Mouse (Mus musculus): ENCODE data around the gene Tmem182. TPM values are rescaled to one million over a fixed set of nuclear protein-coding genes. Genes with fewer than 3 reads are reported as not detected.

Tmem182 gene
- polyA plus RNA-seq, 1 experiment from 2014 or later: 48.5 TPM

GRCm38 (mm10) chr1:40769331-40769894 is 36.0 kb upstream of the Tmem182 start:
- no peak overlapping the region for H3K9ac ChIP-seq (ENCODE audit: low read length)
- H3K4me3 ChIP-seq (ENCODE audit: control insufficient read depth in 1 of 2, insufficient read depth in 1 of 2, low read depth in 1 of 2, low read length in 2 of 2): no peak overlapping the region
- 73% methylated on average over 4 of the region's 4 CpGs for WGBS

GRCm38 (mm10) chr1:40771196-40771970 is 34.0 kb upstream of the Tmem182 start:
- Histone ChIP-seq H3K36me3 (ENCODE audit: control insufficient read depth, insufficient read depth, low read length) (peaks cover 7% of the 10 kb centered on the region), H3K27ac (replicated peaks in 1 of 2; ENCODE audit: control insufficient read depth in 1 of 2, insufficient read depth in 1 of 2, low read depth in 2 of 2, low read length in 2 of 2) (no peak overlapping the region), H3K9me3 (ENCODE audit: control insufficient read depth, low read length) (no peaks in the 10 kb centered on the region), H3K4me2 (ENCODE audit: low read length) (no peak overlapping the region), H3K27me3 (ENCODE audit: control insufficient read depth, insufficient read depth, low read length) (no peaks in the 10 kb centered on the region), H3K4me1 (ENCODE audit: control insufficient read depth in 2 of 2, insufficient read depth in 2 of 2, low read length in 2 of 2) (no peaks in the 10 kb centered on the region), H3K9ac (ENCODE audit: low read length) (no peak overlapping the region), H3K4me3 (ENCODE audit: control insufficient read depth in 1 of 2, insufficient read depth in 1 of 2, low read depth in 1 of 2, low read length in 2 of 2) (no peak overlapping the region)
- no peak for ATAC-seq (ENCODE audit: insufficient number of reproducible peaks, insufficient read depth, low FRiP score, low read depth)
- WGBS: 80% methylated on average over 7 of the region's 7 CpGs

More at GRCm38 (mm10) chr1:40769331-40769894, 36.0 kb upstream of the Tmem182 start:
- H3K27ac ChIP-seq (replicated peaks in 1 of 2; ENCODE audit: control insufficient read depth in 1 of 2, insufficient read depth in 1 of 2, low read depth in 2 of 2, low read length in 2 of 2): no peak overlapping the region
- H3K27me3 ChIP-seq (ENCODE audit: control insufficient read depth, insufficient read depth, low read length): no peaks in the 10 kb centered on the region
- no peaks in the 10 kb centered on the region for H3K9me3 ChIP-seq (ENCODE audit: control insufficient read depth, low read length)
- no peak overlapping the region for H3K4me2 ChIP-seq (ENCODE audit: low read length)
- no peak for ATAC-seq (ENCODE audit: insufficient number of reproducible peaks, insufficient read depth, low FRiP score, low read depth)
- H3K36me3 ChIP-seq (ENCODE audit: control insufficient read depth, insufficient read depth, low read length): peaks cover 7% of the 10 kb centered on the region
- H3K4me1 ChIP-seq (ENCODE audit: control insufficient read depth in 2 of 2, insufficient read depth in 2 of 2, low read length in 2 of 2): no peaks in the 10 kb centered on the region

- Histone ChIP-seq H3K4me3 (ENCODE audit: control insufficient read depth in 1 of 2, insufficient read depth in 1 of 2, low read depth in 1 of 2, low read length in 2 of 2) (no peak overlapping the region), H3K9me3 (ENCODE audit: control insufficient read depth, low read length) (no peaks in the 10 kb centered on the region), H3K36me3 (ENCODE audit: control insufficient read depth, insufficient read depth, low read length) (peaks cover 7% of the 10 kb centered on the region), H3K27me3 (ENCODE audit: control insufficient read depth, insufficient read depth, low read length) (no peaks in the 10 kb centered on the region), H3K9ac (ENCODE audit: low read length) (no peak overlapping the region), H3K27ac (replicated peaks in 1 of 2; ENCODE audit: control insufficient read depth in 1 of 2, insufficient read depth in 1 of 2, low read depth in 2 of 2, low read length in 2 of 2) (no peak overlapping the region), H3K4me1 (ENCODE audit: control insufficient read depth in 2 of 2, insufficient read depth in 2 of 2, low read length in 2 of 2) (no peaks in the 10 kb centered on the region), H3K4me2 (ENCODE audit: low read length) (no peak overlapping the region)
- ATAC-seq (ENCODE audit: insufficient number of reproducible peaks, insufficient read depth, low FRiP score, low read depth): no peak
- WGBS: 70% methylated on average over 5 of the region's 5 CpGs
These were observed 32.2 kb upstream of the Tmem182 start for GRCm38 (mm10) chr1:40773234-40773633.

GRCm38 (mm10) chr1:40774040-40774439 is 31.4 kb upstream of the Tmem182 start:
- Histone ChIP-seq H3K9me3 (ENCODE audit: control insufficient read depth, low read length) (peaks cover 7% of the 10 kb centered on the region), H3K4me1 (ENCODE audit: control insufficient read depth in 2 of 2, insufficient read depth in 2 of 2, low read length in 2 of 2) (no peaks in the 10 kb centered on the region), H3K36me3 (ENCODE audit: control insufficient read depth, insufficient read depth, low read length) (peaks cover 12% of the 10 kb centered on the region), H3K27ac (replicated peaks in 1 of 2; ENCODE audit: control insufficient read depth in 1 of 2, insufficient read depth in 1 of 2, low read depth in 2 of 2, low read length in 2 of 2) (no peak overlapping the region), H3K4me3 (ENCODE audit: control insufficient read depth in 1 of 2, insufficient read depth in 1 of 2, low read depth in 1 of 2, low read length in 2 of 2) (no peak overlapping the region), H3K27me3 (ENCODE audit: control insufficient read depth, insufficient read depth, low read length) (no peaks in the 10 kb centered on the region), H3K9ac (ENCODE audit: low read length) (no peak overlapping the region), H3K4me2 (ENCODE audit: low read length) (no peak overlapping the region)
- 92% methylated on average over 10 of the region's 10 CpGs for WGBS
- no peak for ATAC-seq (ENCODE audit: insufficient number of reproducible peaks, insufficient read depth, low FRiP score, low read depth)

GRCm38 (mm10) chr1:40776102-40776501 is 29.3 kb upstream of the Tmem182 start:
- H3K9me3 ChIP-seq (ENCODE audit: control insufficient read depth, low read length): peaks cover 15% of the 10 kb centered on the region
- peaks cover 28% of the 10 kb centered on the region for H3K36me3 ChIP-seq (ENCODE audit: control insufficient read depth, insufficient read depth, low read length)
- WGBS: 76% methylated on average over 2 of the region's 2 CpGs
- no peak for ATAC-seq (ENCODE audit: insufficient number of reproducible peaks, insufficient read depth, low FRiP score, low read depth)
- H3K9ac ChIP-seq (ENCODE audit: low read length): no peak overlapping the region
- H3K4me1 ChIP-seq (ENCODE audit: control insufficient read depth in 2 of 2, insufficient read depth in 2 of 2, low read length in 2 of 2): no peaks in the 10 kb centered on the region
- H3K4me2 ChIP-seq (ENCODE audit: low read length): no peak overlapping the region
- H3K27ac ChIP-seq (replicated peaks in 1 of 2; ENCODE audit: control insufficient read depth in 1 of 2, insufficient read depth in 1 of 2, low read depth in 2 of 2, low read length in 2 of 2): no peak overlapping the region
- H3K4me3 ChIP-seq (ENCODE audit: control insufficient read depth in 1 of 2, insufficient read depth in 1 of 2, low read depth in 1 of 2, low read length in 2 of 2): no peak overlapping the region
- no peaks in the 10 kb centered on the region for H3K27me3 ChIP-seq (ENCODE audit: control insufficient read depth, insufficient read depth, low read length)

GRCm38 (mm10) chr1:40776763-40777162 is 28.6 kb upstream of the Tmem182 start:
- H3K27ac ChIP-seq (replicated peaks in 1 of 2; ENCODE audit: control insufficient read depth in 1 of 2, insufficient read depth in 1 of 2, low read depth in 2 of 2, low read length in 2 of 2): no peak overlapping the region
- peaks cover 15% of the 10 kb centered on the region for H3K9me3 ChIP-seq (ENCODE audit: control insufficient read depth, low read length)
- H3K4me3 ChIP-seq (ENCODE audit: control insufficient read depth in 1 of 2, insufficient read depth in 1 of 2, low read depth in 1 of 2, low read length in 2 of 2): no peak overlapping the region
- H3K9ac ChIP-seq (ENCODE audit: low read length): no peak overlapping the region
- no peak for ATAC-seq (ENCODE audit: insufficient number of reproducible peaks, insufficient read depth, low FRiP score, low read depth)
- no peak overlapping the region for H3K4me2 ChIP-seq (ENCODE audit: low read length)
- WGBS: 86% methylated on average over 3 of the region's 3 CpGs
- H3K36me3 ChIP-seq (ENCODE audit: control insufficient read depth, insufficient read depth, low read length): peaks cover 28% of the 10 kb centered on the region
- H3K4me1 ChIP-seq (ENCODE audit: control insufficient read depth in 2 of 2, insufficient read depth in 2 of 2, low read length in 2 of 2): no peaks in the 10 kb centered on the region
- H3K27me3 ChIP-seq (ENCODE audit: control insufficient read depth, insufficient read depth, low read length): no peaks in the 10 kb centered on the region

GRCm38 (mm10) chr1:40783450-40783849 is 22.0 kb upstream of the Tmem182 start:
- no peak overlapping the region for H3K4me2 ChIP-seq (ENCODE audit: low read length)
- ATAC-seq (ENCODE audit: insufficient number of reproducible peaks, insufficient read depth, low FRiP score, low read depth): no peak
- peaks cover 14% of the 10 kb centered on the region for H3K9me3 ChIP-seq (ENCODE audit: control insufficient read depth, low read length)
- 91% methylated on average over 7 of the region's 7 CpGs for WGBS
- no peaks in the 10 kb centered on the region for H3K4me1 ChIP-seq (ENCODE audit: control insufficient read depth in 2 of 2, insufficient read depth in 2 of 2, low read length in 2 of 2)
- no peak overlapping the region for H3K9ac ChIP-seq (ENCODE audit: low read length)
- H3K27me3 ChIP-seq (ENCODE audit: control insufficient read depth, insufficient read depth, low read length): no peaks in the 10 kb centered on the region
- no peak overlapping the region for H3K27ac ChIP-seq (replicated peaks in 1 of 2; ENCODE audit: control insufficient read depth in 1 of 2, insufficient read depth in 1 of 2, low read depth in 2 of 2, low read length in 2 of 2)
- no peak overlapping the region for H3K4me3 ChIP-seq (ENCODE audit: control insufficient read depth in 1 of 2, insufficient read depth in 1 of 2, low read depth in 1 of 2, low read length in 2 of 2)
- peaks cover 29% of the 10 kb centered on the region for H3K36me3 ChIP-seq (ENCODE audit: control insufficient read depth, insufficient read depth, low read length)
